Mouse (Mus musculus): ENCODE data around the gene Phf14.

DNA sequence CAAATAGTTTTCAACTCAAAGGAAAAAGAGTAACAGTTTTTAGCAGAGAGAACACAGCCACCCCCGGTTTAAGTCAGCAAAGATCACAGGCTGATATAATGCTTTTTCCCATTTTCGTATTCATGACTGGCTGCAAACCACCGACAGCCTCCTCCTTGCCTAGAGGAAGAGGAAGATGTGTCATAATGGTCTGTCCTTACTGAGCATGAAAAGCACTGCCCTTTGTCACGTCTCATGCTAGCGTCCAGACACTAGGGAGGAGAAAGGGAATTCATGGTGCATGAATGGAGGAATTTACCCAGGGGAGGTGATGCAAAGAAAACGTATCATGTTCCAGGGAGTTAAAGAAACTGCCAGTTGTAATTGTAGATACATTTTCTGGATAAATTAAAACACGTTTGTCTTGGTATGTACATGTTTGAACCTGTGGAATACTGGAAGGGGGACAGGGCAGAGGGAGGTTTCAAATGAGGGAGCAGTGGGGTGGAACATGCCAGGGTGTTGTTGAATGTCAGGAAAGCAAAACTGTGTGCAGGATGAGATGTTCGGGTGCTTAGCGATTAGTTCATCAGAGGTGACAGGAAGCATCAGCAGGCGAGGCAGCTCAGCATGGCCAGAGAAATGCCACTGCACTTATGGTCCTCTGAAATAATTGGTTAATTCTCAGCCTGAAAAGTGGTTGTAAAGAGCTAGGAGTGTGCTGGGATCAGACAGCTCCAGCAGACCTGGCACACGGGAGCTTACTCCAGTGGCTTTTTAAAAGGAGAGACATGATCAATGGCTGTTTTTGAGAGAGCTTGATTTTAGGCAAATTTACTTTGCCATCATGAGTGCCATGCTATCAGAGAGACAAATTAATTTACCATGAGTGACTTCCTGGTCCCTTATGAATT is 209.6 kb downstream of the Phf14 start:
- TF ChIP-seq CTCF (IDR thresholded peaks at IDR 0.05; ENCODE audit: low read depth, low read length), result no peak
- no peak for TF ChIP-seq POLR2A (IDR thresholded peaks at IDR 0.05; ENCODE audit: insufficient read depth, low read length)
- no peak for TF ChIP-seq EP300 (IDR thresholded peaks at IDR 0.05; ENCODE audit: insufficient read depth, low read depth, low read length)
